Comparison of ENCODE assay signal across 15 mouse cellular contexts in the genomic region with DNA sequence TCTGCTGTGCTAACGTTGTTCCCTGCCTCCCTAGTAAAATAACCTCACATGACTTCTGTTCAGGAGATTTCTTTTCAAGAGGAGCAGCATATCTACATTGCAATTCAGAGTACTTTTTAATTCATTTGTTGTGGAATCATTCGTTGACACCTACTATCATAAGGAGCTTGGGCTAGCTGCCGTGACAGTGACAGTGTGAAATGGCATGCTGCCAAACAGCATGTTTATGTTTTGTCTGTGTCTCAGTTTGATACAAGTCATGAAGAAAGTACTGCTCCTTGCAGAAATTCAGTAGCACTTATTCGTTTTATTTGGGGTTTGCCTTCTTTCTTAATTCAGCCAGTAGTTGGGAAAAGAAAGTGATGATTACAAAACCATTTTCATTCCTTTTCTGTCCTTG.
DNase-seq lines count a peak whose midpoint lies in the region; ATAC-seq lines count a peak whose summit lies in the region.
"Had no signal": no experiment of that assay in that cellular context is flagged by ENCODE, and none has a peak within 500 bp of the region (broad histone marks: within the 10 kb centered on the region; RNA-seq: fewer than 3 reads in every experiment).

No protein-coding gene starts in this region.

- H3K4me3 ChIP-seq in forebrain, embryonic 16.5 days (replicated peaks; ENCODE audit: low read length), result no peak overlapping the region
- no peak overlapping the region for H3K4me3 ChIP-seq in forebrain, embryonic 11.5 days (ENCODE audit: low read depth, low read length)
- H3K4me3 ChIP-seq: embryonic facial prominence, embryonic 12.5 days; heart, embryonic 13.5 days; hindbrain, embryonic 13.5 days; neural tube, embryonic 13.5 days had no signal

- no peak overlapping the region for H3K9ac ChIP-seq in forebrain, embryonic 16.5 days (replicated peaks; ENCODE audit: low read depth, low read length)
- no peak overlapping the region for H3K9ac ChIP-seq in forebrain, embryonic 11.5 days (ENCODE audit: low read length)
- H3K9ac ChIP-seq: embryonic facial prominence, embryonic 12.5 days; heart, embryonic 13.5 days; hindbrain, embryonic 13.5 days; neural tube, embryonic 13.5 days had no signal

- no peak overlapping the region for H3K27ac ChIP-seq in forebrain, embryonic 16.5 days (ENCODE audit: low read length)
- H3K27ac ChIP-seq in forebrain, embryonic 11.5 days (ENCODE audit: low read depth, low read length), result no peak overlapping the region
- H3K27ac ChIP-seq: embryonic facial prominence, embryonic 12.5 days; heart, embryonic 13.5 days; hindbrain, embryonic 13.5 days; neural tube, embryonic 13.5 days had no signal

- H3K4me1 ChIP-seq in forebrain, embryonic 16.5 days (replicated peaks; ENCODE audit: control insufficient read depth, insufficient read depth, low read length), result peaks cover 6% of the 10 kb centered on the region
- no peaks in the 10 kb centered on the region for H3K4me1 ChIP-seq in forebrain, embryonic 11.5 days (replicated peaks; ENCODE audit: control insufficient read depth, insufficient read depth, low read length)
- H3K4me1 ChIP-seq: embryonic facial prominence, embryonic 12.5 days had no signal

- peak; percentile 49; the same call in 1 of the 2 replicates for ATAC-seq in forebrain, embryonic 16.5 days
- no peak for ATAC-seq in forebrain, embryonic 11.5 days (replicated peaks; ENCODE audit: low FRiP score)

- no peak overlapping the region for H3K4me2 ChIP-seq in forebrain, embryonic 16.5 days (ENCODE audit: low read length)
- no peak overlapping the region for H3K4me2 ChIP-seq in forebrain, embryonic 11.5 days (ENCODE audit: low read depth, low read length, severe bottlenecking)
- H3K4me2 ChIP-seq: embryonic facial prominence, embryonic 12.5 days; heart, embryonic 13.5 days; hindbrain, embryonic 13.5 days; neural tube, embryonic 13.5 days had no signal

- H3K27me3 ChIP-seq in forebrain, embryonic 16.5 days (replicated peaks; ENCODE audit: control insufficient read depth, insufficient read depth, low read length), result no peaks in the 10 kb centered on the region
- no peaks in the 10 kb centered on the region for H3K27me3 ChIP-seq in forebrain, embryonic 11.5 days (ENCODE audit: control insufficient read depth, insufficient read depth, low read length)
- H3K27me3 ChIP-seq: embryonic facial prominence, embryonic 12.5 days; heart, embryonic 13.5 days; hindbrain, embryonic 13.5 days; neural tube, embryonic 13.5 days had no signal

- H3K36me3 ChIP-seq in forebrain, embryonic 16.5 days (ENCODE audit: control insufficient read depth, insufficient read depth), result no peaks in the 10 kb centered on the region
- no peaks in the 10 kb centered on the region for H3K36me3 ChIP-seq in forebrain, embryonic 11.5 days (ENCODE audit: control insufficient read depth, insufficient read depth, low read length)
- H3K36me3 ChIP-seq: embryonic facial prominence, embryonic 12.5 days; heart, embryonic 13.5 days; hindbrain, embryonic 13.5 days; neural tube, embryonic 13.5 days had no signal

- WGBS in forebrain, embryonic 16.5 days, result 29% methylated on average over 4 of the region's 4 CpGs
- 81% methylated on average over 4 of the region's 4 CpGs for WGBS in forebrain, embryonic 11.5 days

- intact Hi-C loops in left cerebral cortex, postnatal 14 days (cut with DNase I), result no loop called here

- H3K9me3 ChIP-seq in forebrain, embryonic 16.5 days (ENCODE audit: control insufficient read depth, low read length), result no peaks in the 10 kb centered on the region
- H3K9me3 ChIP-seq in forebrain, embryonic 11.5 days (ENCODE audit: control insufficient read depth, low read length), result no peaks in the 10 kb centered on the region
- H3K9me3 ChIP-seq: embryonic facial prominence, embryonic 12.5 days; heart, embryonic 13.5 days; hindbrain, embryonic 13.5 days; neural tube, embryonic 13.5 days had no signal

- DNase-seq in forebrain, embryonic 11.5 days (ENCODE audit: low spot score), result no peak
- DNase-seq in left cerebral cortex, postnatal 14 days (ENCODE audit: low spot score in 2 of 2), result peak; percentile 3 to 18
- DNase-seq in left cerebral cortex, adult 8-10 months (ENCODE audit: low spot score in 2 of 2), result no peak
- DNase-seq in right cerebral cortex, postnatal 4 days, result peak; percentile 3
- no peak for DNase-seq in right cerebral cortex, postnatal 14 days
- DNase-seq in embryo, embryonic 10 days (ENCODE audit: low spot score), result no peak
- DNase-seq: kidney, adult 11 months; layer of hippocampus, postnatal 36 days; retina, postnatal 1 day; thymus, postnatal 14 days had no signal

Comparison
In these comparisons a context has a peak if more than half of its experiments do, and no peak if none do; other contexts are left out.
1. DNase-seq: peak in left cerebral cortex, postnatal 14 days (2 of 2) and right cerebral cortex, postnatal 4 days (single experiment); none in forebrain, embryonic 11.5 days (single experiment), left cerebral cortex, adult 8-10 months (0 of 2), right cerebral cortex, postnatal 14 days (single experiment) and embryo, embryonic 10 days (single experiment).